ENCODE assay signal across 18 mouse cellular contexts in the genomic region with DNA sequence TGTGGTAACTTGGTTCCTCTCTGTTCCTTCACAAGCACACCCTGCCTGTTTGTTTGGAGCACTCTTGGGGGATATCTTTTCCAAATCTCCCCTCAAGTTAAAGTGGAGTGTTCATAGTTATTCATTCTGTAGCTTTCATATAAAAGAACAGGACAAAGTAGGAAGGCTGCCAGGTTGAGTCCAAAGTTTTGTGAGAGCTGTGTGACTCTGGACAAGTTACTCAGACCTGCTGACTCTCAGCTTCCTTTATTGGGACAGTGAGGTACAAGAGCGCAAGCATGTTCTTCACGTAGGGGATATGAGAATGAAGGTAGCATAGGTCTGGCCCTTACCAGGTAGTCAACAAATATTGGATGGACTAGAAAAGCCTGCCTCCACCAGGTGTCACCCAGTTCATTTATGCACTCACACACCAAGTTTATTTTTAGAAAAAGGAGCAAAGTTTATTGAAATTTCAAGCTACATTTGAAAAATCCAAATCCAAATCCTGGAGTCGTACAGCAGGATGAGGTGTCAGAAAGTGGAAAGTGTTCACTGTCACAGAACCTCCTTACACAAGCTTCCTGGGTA.
DNase-seq lines count a peak whose midpoint lies in the region; ATAC-seq and TF ChIP-seq lines count a peak whose summit lies in the region.
"Had no signal": no experiment of that assay in that cellular context is flagged by ENCODE, and none has a peak within 500 bp of the region (broad histone marks: within the 10 kb centered on the region; RNA-seq: fewer than 3 reads in every experiment).

No protein-coding gene starts in this region.

- H3K27me3 ChIP-seq in heart, embryonic 13.5 days (replicated peaks), result peaks cover 11% of the 10 kb centered on the region
- H3K27me3 ChIP-seq in liver, adult 2 months (ENCODE audit: control insufficient read depth, insufficient read depth, low read length), result no peaks in the 10 kb centered on the region
- peaks cover 7% of the 10 kb centered on the region for H3K27me3 ChIP-seq in liver, embryonic 11.5 days (replicated peaks; ENCODE audit: control insufficient read depth, insufficient read depth, low read length)

- no peak overlapping the region for H3K4me2 ChIP-seq in heart, embryonic 13.5 days
- H3K4me2 ChIP-seq in liver, embryonic 11.5 days, result no peak overlapping the region
- H3K4me2 ChIP-seq: forebrain, embryonic 13.5 days; hindbrain, embryonic 14.5 days; limb, embryonic 12.5 days; lung, embryonic 14.5 days; midbrain, embryonic 11.5 days had no signal

- DNase-seq in heart, postnatal 4 days, result no peak
- peak; percentile 81 for DNase-seq in liver, adult 2 months (ENCODE audit: extremely low read depth, low read depth, low spot score)
- DNase-seq in liver, embryonic 11.5 days (ENCODE audit: low spot score), result no peak
- DNase-seq in B cell, adult 2 months, result peak; percentile 65
- DNase-seq in frontal cortex, postnatal 36 days (ENCODE audit: low spot score in 2 of 2), result no peak
- DNase-seq: adrenal gland, postnatal 14 days; cerebellum, postnatal 10 days; embryo, embryonic 11 days; lung, embryonic 14.5 days; retina, postnatal 1 day; thymus, postnatal 4 days had no signal

- no peak overlapping the region for H3K9ac ChIP-seq in heart, embryonic 13.5 days
- H3K9ac ChIP-seq in liver, adult 2 months (ENCODE audit: low read depth, low read length), result 0 out of 2 replicates have a peak overlapping the region, but pooled peaks have one; percentile 37
- no peak overlapping the region for H3K9ac ChIP-seq in liver, embryonic 11.5 days (ENCODE audit: low read depth, low read length)
- H3K9ac ChIP-seq: forebrain, embryonic 13.5 days; hindbrain, embryonic 14.5 days; limb, embryonic 12.5 days; lung, embryonic 14.5 days had no signal

- peaks cover 66% of the 10 kb centered on the region for H3K4me1 ChIP-seq in heart, embryonic 13.5 days
- H3K4me1 ChIP-seq in liver, adult 2 months (ENCODE audit: control insufficient read depth, insufficient read depth, low read length), result peaks cover 13% of the 10 kb centered on the region
- H3K4me1 ChIP-seq in liver, embryonic 11.5 days (replicated peaks; ENCODE audit: control insufficient read depth, insufficient read depth, low read length), result no peaks in the 10 kb centered on the region; the same call in 1 of the 2 replicates

- no peak for TF ChIP-seq CTCF in liver, adult 2 months (IDR thresholded peaks at IDR 0.05; ENCODE audit: low read depth, low read length)

- H3K27ac ChIP-seq in heart, embryonic 13.5 days (replicated peaks), result peak overlapping the region; percentile 70; the same call in 1 of the 2 replicates
- H3K27ac ChIP-seq in liver, adult 2 months (replicated peaks; ENCODE audit: insufficient read depth, low read depth, low read length), result peak overlapping the region; percentile 75
- no peak overlapping the region for H3K27ac ChIP-seq in liver, embryonic 11.5 days (ENCODE audit: low read depth, low read length)
- peak overlapping the region; percentile 55 for H3K27ac ChIP-seq in macrophage
- H3K27ac ChIP-seq: forebrain, embryonic 13.5 days; hindbrain, embryonic 14.5 days; left cerebral cortex, adult 2 months; limb, embryonic 12.5 days had no signal

- no peak overlapping the region for H3K4me3 ChIP-seq in heart, embryonic 13.5 days
- no peak overlapping the region for H3K4me3 ChIP-seq in liver, adult 2 months (ENCODE audit: insufficient read depth, low read depth, low read length)
- H3K4me3 ChIP-seq in liver, embryonic 11.5 days (ENCODE audit: low read depth, low read length), result no peak overlapping the region
- no peak overlapping the region for H3K4me3 ChIP-seq in macrophage (ENCODE audit: inconsistent target)
- H3K4me3 ChIP-seq: forebrain, embryonic 13.5 days; left cerebral cortex, adult 2 months; limb, embryonic 12.5 days had no signal

- TF ChIP-seq POLR2A in liver, adult 2 months (IDR thresholded peaks at IDR 0.05; ENCODE audit: extremely low read depth, insufficient read depth, low read length), result no peak

- no peaks in the 10 kb centered on the region for H3K9me3 ChIP-seq in heart, embryonic 13.5 days
- H3K9me3 ChIP-seq in liver, embryonic 11.5 days (ENCODE audit: control insufficient read depth, low read length), result no peaks in the 10 kb centered on the region
- H3K9me3 ChIP-seq: forebrain, embryonic 13.5 days; limb, embryonic 12.5 days had no signal

- H3K79me2 ChIP-seq in liver, adult 2 months (ENCODE audit: control insufficient read depth, insufficient read depth, low read length), result peaks cover 9% of the 10 kb centered on the region; the same call in 1 of the 2 replicates
- H3K79me2 ChIP-seq in macrophage (ENCODE audit: inconsistent target), result peaks cover 36% of the 10 kb centered on the region

- no peak for ATAC-seq in heart, embryonic 13.5 days (ENCODE audit: extremely low read depth, insufficient number of reproducible peaks, low FRiP score, low TSS enrichment)
- no peak for ATAC-seq in liver, embryonic 11.5 days (replicated peaks; ENCODE audit: low FRiP score)
- ATAC-seq: forebrain, embryonic 13.5 days had no signal

- WGBS in heart, embryonic 13.5 days, result 60% methylated on average over 3 of the region's 3 CpGs
- 18% methylated on average over 3 of the region's 3 CpGs for WGBS in liver, adult 2 months
- 81% methylated on average over 3 of the region's 3 CpGs for WGBS in liver, embryonic 11.5 days
- 70% methylated on average over 3 of the region's 3 CpGs for WGBS in macrophage (ENCODE audit: missing documents)

- H3K36me3 ChIP-seq in heart, embryonic 13.5 days, result peaks cover 10% of the 10 kb centered on the region
- H3K36me3 ChIP-seq in liver, adult 2 months (ENCODE audit: control insufficient read depth, insufficient read depth, low read length), result peaks cover 13% of the 10 kb centered on the region
- no peaks in the 10 kb centered on the region for H3K36me3 ChIP-seq in liver, embryonic 11.5 days (ENCODE audit: control insufficient read depth, insufficient read depth, low read length)
- H3K36me3 ChIP-seq in macrophage (ENCODE audit: inconsistent target), result no peaks in the 10 kb centered on the region

Comparison
In these comparisons a context has a peak if more than half of its experiments do, and no peak if none do; other contexts are left out.
1. DNase-seq: peak in liver, adult 2 months (single experiment) and B cell, adult 2 months (2 of 2); none in heart, postnatal 4 days (single experiment), liver, embryonic 11.5 days (single experiment) and frontal cortex, postnatal 36 days (0 of 2).